Mouse (Mus musculus) lung, adult 18-20 months (tissue): ENCODE measurements around the gene Gpr15.
A peak's percentile ranks its signal among the peaks of the same experiment; 100 is the strongest.

ENCODE experiments used
- DNase-seq, 2 experiments: peaks; one replicate each; pipeline ENCODE4 v3.0.0; 2022; ENCODE audit warnings: mixed read lengths in 2 of 2

Gpr15 gene

DNA sequence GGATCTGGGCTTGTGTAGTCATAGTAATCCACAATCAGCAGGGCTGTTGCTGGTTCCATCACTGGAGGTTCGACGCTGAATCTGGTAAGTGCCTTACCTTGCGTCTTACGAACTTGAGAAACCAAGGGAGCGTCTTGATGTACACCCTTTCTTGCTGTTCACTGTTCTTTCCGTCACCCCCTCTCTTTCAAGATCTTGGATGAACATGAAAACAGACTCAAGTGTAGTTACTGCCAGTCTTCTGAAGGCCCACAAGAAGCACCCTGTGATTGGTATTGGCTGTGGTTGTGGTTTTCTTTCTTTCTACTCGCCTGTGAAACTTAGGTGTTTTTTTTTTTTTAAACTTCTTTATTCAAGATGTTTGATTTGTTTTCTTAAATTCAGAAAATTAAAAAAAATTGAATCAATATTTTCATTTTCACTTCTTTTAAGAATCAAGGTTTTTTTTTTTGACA is at the start of gene Gpr15:
Gpr15 (minus strand) TSS at position 405 of the 455 bp plus-strand sequence.
- no peak for DNase-seq

DNA sequence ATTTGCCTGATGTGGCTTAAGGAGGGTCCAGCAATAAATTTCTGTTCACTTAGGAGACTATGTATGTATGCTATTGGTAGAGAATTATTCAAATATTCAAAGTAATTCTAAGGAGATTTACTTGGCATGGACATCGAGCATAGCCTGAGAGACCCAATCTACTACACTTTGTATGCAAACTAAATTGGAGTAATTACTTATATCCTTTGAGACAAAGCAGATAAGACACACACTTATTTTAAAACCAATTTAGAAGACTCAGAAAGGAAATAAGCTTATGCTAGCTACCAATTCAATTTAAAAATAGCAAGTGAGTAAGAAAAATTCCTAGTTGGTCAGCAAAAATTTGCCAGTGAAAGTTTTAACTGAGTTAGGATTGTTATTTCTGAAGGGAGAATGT is 44.2 kb upstream of the Gpr15 start, which contains the start of gene Olfr172:
Olfr172 (minus strand) TSS at position 101 of the 400 bp plus-strand sequence.
- no peak for DNase-seq

DNA sequence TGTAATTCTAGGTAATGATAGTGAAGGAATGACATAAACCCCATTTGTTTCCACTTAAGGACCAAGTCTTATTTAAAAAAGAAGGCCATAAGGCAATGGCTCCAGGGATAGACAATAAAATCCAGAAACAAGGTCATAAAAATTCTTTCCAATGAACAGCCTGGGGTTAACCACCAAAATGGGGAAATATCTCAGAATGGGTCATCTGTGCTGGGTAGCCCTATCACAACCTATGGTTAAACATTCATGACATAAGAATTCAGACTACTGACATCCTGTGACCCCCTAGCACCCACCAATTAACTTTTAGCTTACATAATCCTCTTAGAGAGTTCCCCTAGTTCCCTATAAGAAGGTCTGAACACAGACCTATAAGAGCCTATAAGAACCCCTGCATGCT is 37.3 kb upstream of the Gpr15 start:
- DNase-seq = no peak

DNA sequence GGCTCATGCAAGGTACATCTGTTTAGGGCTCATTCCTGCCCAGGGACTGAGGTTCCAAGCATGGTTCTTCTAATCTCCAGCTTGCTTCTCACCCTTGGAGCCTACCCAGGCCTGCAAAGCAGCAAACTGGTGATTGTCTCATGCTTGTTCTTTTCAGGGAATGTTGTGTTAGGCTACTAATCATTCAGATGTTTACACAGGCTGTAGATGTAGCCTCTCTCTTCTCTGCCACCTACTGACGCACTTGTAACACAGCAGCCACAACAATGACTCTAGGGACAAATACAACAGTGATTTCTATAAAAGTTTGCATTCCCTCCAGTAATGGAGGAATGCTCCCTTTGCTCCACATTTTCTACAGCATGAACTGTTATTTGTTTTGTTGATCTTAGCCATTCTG is 32.4 kb upstream of the Gpr15 start:
- DNase-seq = no peak

DNA sequence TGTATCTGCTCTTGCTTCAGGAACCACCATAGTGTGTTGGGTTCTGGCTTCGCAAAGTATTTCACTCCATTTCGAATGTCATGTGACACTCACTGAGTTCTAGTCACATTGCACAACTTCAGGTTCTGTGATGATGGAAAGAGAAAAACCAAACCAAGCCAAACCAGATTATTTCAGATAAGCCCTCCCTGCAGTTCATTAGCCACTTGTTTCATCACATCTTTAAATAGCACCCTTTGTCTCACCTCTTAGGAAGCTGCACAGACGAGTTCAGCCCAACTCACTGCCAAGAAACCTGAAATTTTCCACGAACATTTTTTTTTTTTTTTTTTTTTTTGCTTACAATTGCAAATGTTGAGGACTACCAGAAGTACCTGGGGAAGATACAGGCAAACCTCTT is 27.8 kb upstream of the Gpr15 start:
- DNase-seq = no peak

DNA sequence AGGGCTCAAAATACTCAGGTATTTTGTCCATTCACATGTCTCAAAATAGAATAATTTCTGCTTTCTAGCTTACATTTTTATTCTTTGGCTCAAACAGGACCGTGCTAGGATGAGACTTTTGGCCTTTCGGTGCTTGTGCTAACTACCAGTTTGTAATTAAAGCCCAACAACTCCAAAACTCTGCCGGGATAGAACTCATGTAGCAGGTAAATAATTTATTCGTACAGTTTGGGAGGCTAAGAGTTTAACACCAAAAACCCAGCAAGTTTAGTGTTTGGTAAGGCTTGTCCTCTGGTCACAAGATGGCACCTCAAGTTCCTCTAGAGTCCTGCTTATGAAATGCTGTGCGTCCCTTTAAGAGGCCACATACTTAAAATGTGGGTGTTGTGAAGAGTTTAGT is 21.9 kb upstream of the Gpr15 start:
- no peak for DNase-seq

DNA sequence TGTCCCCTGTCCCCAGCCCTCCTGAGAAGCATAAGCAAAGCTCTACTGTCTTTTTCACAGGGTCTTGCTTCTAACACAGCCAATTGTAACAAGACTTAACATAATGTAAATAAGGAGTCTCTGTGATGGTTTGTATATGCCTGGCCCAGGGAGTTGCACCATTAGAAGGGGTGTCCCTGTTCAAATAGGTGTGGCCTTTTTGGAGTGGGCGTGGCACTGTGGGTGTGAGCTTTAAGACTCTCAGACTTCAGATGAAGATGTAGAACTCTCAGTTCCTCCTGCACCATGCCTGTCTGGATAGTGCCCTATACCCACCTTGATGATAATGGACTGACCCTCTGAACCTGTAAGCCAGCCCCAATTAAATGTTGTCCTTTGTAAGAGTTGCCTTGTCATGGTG is 19.9 kb upstream of the Gpr15 start:
- DNase-seq = no peak

DNA sequence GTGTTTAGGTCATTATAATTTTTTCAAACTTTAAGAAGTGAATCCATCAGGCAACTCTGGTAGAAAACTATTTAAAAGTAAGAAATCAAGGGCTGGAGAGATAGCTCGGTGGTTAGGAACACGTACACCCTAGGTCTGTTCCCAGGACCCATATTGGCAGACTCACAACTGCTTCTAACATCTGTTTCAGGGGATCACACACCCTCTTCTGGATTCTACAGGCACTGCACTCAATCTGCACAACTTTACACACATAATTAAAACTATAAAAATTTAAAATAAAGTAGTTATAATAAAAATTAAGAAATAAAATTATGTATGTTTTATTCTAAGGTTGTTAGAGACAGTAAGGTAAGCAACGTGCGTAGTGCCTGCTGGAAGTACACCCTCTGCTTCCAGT is 19.3 kb upstream of the Gpr15 start:
- DNase-seq = no peak

DNA sequence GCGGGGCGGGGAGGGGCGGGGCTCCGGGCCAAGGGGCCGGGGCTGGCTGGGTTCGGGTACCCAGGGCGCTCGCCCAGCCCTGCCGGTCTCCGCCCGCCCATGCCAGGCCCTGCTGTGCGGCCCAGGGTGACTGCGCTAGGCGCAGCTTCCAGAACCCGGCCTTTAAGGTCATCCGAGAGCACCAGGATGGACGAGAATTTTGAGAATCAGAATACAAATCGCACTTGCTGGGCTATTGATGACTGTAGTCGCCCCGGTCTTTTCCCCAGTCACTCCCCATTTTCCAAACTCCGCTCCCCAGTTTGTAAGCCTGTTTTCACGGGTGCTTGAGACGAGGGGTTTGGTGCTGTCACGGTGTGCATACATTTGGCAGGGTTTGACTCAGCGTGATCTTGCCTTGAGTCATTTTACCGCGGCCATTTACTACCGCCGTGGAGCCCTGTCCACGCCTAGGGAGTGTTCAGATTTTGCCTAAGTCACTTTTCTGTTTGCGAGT is 9.4 kb upstream of the Gpr15 start:
- no peak for DNase-seq

DNA sequence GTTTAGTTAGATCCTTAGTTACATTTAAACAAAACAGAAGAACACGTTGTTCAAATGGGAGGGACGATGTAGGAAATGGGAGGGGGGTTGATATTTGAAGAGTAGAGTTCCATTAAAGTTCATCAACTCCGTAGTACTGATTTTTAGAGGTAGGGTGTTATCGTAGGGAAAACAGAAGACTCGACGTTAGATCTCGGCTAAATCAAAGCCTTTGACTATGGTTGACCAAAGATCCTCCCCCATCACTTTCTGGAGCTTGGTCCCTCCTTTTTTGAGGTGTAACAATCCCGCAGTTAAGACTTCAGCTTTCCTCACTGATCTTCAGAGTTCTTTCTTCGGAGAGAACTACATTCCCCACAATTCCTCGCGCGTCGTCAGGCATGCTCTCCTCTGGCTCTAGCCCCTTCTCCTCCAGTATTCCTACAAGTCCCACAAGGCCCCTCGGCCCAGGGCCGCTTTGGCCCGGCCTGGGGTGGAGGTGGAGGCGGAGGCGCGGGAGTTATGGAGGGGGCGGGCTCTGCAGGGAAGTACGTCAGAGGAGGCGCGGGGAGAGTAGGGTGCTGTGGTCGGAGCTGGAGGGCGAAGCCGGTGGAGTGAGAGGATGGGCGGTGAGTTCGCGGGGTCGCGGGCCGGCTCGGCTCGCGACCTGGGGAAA is 8.7 kb upstream of the Gpr15 start, which contains the start of gene Cldnd1:
Cldnd1 (plus strand) TSS at position 434 of the 655 bp plus-strand sequence.
- DNase-seq = peak; percentile 97 to 98

DNA sequence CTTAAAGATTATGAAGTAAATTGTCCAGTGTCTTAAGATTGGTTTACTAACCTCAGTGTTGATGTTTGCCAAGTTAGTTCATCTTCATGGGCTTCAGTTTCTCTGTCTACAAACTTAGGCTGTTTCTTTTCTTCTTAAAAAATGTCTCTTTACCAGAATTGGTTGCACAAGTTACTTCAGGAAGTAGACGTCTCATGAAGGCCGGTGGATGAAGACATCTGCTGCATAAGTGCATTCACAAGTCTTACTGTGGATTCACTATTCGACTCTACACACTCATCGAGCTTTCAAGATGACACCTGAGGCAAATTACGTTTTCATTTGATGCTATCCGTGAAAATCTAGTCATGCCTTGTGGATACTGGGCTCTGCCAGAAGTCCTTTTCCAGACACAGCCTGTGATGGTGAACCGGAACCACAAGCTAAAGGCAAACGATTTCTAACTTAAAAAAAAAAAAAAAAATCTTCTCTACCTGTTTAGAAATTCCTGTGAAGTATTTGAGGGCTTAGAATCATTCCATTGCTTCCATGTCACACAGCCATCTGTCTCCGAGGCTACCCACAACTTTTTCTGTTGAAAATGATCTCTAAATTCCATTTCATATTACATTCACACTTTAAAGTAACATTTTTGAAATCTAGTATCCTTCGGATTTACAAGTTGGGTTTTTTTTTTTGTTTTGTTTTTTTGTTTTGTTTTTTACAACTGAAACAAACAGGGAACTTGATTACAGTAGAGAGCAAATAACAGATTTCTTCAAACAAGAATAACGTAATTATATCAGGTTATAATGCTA is 8.0 kb upstream of the Gpr15 start:
- no peak for DNase-seq

DNA sequence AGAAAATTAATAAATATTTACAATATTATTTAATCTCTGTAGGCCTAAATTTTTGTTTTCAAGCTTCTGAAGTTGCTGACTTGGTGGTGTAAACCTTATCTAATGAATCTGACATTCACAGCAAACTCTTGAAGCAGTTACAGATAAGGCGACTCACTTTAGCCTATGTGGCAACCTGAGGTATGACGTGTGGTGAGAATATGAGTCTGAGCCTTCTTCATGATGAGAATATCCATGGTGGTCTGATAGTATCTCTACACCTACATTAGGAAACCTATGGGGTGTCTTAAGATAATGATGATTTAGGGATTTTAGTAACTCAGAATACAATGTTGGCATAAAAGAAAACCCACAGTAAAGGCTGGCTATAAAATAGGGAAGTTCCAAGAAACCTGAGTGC is 3.4 kb upstream of the Gpr15 start:
- no peak for DNase-seq

DNA sequence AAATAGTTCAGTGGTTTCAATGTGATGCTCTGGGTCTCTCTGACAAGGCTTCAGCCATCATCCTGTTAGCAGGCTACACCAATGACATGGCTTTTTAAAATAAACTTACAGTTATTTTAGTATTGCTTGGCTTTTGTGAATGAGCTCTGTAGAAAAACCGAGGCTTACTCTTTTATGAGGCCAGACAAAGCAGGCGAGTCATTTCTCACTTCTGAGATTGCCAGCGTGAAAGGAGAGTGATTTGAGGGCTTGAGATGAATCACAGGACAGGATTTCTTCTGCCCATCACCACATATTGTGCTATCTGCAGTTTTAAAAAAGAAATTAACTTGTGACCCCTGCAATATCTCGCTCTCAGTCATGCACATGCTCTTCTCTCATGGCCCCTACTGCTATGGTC is 3.9 kb downstream of the Gpr15 start:
- no peak for DNase-seq

DNA sequence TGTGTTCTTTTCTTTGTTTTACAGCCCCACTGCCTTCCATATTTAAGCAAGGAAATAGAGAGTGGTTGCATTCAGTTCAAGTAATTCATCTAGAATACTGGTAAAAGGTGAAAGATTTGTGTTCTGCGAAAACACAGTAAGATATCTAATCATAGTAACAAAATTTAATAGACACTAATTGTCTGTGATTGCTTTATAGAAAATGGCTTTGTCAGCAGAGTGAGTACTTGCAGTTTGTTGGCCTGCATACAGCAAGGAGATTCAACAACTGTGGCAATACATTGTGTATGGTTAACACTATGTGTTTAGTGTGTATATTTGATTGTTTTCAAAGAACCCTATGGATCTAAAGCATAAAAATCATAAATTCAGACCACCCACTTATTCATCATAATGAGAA is 5.7 kb downstream of the Gpr15 start:
- no peak for DNase-seq

DNA sequence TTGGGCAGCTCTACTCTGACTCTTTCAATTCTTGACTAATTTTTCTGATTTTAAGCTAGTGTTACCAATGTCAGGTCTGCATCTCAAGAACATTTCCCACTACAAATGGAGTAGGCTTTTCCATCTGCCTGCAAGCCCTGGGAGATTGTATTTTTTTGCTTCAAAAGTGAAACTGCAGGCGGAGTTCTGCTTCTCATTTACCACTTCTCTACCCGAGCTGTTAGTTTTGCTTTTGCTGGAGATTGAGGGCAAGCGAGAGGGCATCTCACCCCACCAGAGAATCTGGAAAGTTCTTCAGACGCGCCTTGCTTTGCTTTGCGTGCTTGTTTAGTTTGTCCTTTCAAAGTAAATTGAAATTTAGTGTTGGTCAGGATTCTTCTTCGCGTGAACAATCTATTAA is 6.6 kb downstream of the Gpr15 start:
- DNase-seq = no peak

DNA sequence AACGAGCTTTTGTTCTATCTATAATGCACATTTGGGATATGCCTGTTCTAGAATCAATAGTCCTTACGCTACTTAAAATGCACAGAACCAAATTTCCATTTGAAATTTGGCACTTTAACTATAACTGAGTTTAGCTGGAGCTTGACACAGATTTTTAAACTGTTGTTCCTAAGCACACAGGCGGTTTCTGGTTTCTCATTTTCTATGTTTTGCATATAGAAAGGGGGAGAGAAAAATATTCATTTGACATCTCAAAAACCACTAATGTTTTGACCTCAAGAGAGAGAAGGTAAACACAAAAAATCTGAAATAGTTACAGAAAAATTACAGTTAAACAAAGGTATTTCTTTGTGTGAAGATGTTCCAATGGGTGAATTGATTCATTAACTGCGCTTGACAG is 9.3 kb downstream of the Gpr15 start:
- no peak for DNase-seq

DNA sequence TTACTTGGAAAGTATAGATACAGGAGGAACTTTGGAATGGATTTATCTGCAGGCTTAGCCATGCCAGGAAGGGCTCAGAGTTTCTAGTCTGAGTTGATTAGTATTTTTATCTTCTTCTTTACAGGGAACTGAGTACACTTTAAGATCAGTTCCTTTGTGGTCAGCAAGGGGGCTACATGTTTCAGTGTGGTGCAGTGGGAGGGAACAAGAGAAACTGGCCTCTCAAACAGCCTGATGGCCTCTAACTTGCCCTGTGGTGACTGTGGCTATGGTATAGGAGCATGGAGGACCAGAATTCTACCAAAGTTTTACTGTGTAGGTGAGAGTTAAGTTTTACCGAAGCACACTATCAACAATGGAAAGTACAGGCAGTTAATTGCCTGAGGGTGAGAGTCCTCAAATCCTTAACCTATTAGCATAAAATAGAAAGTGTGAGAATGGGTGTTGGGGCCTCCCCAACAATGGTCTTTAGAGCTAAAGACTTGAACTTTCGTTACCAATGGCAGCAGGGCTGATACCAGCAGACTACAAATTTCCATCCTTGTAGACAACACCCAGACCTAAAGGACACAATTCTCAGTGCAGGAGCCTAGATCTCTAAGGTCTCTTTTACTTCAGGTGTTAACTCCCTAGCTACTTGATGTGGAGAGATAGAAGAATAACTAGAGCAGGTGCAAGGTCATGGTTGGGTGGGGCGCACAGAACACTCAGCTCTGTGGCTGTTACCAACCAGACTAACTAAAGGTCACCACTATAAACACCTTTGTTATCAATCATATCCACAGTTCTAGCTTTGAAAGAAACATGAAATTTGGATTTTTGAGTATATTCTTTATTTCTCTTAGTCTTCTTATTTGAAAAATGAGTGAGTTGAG is 10.0 kb downstream of the Gpr15 start:
- no peak for DNase-seq

DNA sequence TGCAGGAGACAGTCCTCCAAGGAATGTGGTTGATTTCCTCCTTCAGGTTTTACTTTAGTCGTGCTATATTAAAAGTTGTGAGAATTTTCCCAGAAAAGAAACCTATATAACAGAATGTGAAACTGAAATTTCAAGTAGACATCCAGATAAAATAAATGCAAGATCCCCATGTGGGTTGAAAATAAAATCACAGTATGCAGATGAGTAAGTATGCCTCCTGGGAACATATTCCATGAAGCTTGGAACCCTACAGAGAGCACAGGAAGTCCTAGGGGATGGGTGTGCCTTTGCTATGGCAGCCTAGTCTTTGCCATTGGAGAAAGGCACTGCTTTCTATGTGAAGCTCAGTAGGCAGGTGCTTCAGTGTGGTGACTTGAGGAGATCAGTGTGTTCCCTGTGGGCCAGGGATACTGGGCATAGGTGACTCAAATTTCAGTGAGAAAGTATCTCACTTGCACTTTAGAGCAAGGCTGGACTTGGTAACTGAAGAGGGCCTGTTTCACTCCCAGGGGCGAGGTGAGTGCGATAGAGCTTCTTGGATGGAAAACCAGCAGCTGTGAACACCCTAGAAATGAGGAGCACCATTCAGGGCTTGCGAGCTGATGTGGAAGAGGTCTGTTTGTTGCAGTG is 11.5 kb downstream of the Gpr15 start:
- DNase-seq = no peak

DNA sequence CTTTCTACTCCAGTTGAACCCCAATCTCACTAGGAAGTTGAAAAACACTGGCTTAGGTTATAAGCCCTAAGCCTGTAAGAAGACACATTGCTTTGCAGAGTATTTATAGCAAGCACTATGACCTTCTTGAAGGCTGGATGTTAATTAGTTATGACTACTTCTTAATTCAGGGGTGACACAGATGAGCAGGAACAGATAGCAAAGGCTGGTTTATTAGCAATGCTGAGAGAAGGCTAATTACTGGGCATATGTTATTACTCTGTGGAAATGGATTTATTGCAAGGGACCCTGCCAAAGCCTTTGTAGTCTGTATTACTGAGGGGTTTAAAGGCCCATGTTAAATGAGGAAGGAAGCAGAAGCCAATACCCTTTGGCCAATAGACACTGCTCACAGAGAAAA is 13.9 kb downstream of the Gpr15 start:
- no peak for DNase-seq

DNA sequence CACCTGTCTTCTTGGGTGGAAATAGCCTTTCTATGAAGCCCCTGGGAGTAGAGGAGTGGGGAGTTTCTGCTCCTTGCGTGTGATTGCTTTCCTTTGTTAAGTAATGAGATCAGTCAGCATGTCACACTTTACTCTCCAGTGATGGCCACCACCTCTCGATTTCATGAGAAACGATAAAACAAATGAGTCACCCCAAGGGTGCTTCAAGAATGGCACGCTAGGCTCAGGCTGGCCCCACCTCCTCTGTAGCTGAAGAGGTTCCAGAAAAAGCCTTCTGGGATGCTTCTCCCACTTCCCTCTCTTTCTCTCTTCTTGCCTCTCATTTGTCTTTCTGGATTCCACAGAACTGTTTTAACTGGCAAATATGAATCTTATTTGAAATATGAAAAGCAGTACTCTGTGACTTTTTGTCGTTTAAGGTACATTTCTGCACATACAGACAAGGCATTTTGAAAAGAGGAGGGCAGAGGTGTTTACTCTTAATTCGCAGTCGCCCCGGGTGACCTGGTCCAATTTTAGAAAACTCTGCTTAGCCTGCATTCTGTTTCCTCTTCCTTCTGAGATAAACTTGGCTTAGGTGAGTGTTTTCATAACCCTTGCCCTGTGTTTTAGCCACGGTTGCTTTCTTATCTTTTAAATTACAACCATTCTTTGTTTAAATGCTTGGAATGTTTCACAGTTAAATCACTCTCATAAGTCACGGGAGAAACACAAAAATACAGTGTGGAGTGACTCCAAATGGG is 15.3 kb downstream of the Gpr15 start:
- DNase-seq = peak; percentile 10 to 36

DNA sequence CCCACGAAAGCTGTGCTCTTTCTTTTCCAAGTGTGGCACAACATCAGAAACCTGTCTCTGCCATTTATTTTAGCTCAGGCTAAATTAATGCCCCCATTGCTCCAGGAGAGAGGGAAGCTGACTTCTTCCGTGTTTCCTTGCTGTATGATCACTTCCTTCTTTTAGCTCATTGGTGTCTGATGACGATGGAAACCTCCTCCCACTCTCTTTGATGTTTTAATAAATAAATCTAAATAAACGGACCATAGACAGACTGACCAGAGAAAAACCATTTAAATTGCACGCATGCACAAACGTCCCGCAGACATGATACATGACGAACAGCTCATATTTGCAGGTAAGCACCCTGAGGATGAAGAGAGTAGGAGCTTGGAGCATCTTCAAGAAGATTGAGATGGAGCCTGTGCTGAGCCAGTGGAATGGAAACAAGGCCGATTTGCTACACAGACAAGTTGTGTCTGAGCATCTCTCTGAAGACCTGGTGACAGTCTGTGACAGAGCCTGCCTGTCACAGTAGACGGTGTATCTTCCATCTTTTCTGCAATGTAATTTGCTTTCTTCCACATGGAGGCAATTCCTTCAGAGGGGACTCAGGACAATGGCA is 16.4 kb downstream of the Gpr15 start:
- no peak for DNase-seq
